Mouse (Mus musculus): Measurements from ENCODE around the gene Kifc3. TPM values are rescaled to one million over a fixed set of nuclear protein-coding genes. Genes with fewer than 3 reads are reported as not detected.
A peak's percentile ranks its signal among the peaks of the same experiment; 100 is the strongest.

Gene Kifc3
- polyA plus RNA-seq, 1 experiment from 2014 or later, result 29.8 TPM

DNA sequence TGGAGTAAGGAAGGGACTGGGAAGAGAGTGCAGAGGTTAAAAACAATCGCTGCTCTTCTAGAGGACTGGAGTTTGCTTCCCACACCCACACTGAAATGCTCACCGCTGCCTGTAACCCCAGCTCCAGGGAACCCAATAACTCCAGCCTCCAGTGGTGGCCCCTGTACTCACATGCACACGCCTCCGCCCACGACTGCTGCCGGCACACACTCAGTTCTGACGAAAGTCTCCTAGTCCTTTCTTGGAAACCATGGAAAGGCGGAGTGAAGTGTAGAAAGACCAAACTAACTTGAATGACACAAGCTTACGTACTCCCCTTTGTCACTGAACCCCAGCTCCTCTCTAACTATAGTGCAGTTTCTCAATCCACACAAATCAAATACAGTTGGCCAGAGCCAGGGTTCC lies 2.6 kb downstream of the Kifc3 start:
- ATAC-seq (replicated peaks), result no peak

DNA sequence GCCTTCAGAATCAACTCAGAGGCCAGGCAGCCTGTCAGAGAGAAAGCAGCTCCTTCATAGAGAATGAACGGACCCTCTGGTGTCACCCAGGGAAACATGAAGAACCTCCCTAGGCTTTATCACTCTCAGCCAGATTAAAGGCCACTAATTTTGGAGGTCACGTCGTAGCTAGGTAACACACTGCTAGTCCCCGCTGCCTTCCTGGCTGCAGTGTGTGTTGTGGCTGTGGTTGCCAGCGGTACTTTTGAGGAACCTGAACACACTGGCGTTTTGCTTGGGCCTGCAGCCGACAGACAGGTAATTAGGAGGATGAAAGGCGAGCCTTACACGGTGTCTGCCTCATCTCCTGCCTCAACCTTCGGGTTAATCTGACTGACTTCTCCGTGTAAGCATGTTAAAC lies 6.9 kb downstream of the Kifc3 start:
- no peak overlapping the region for H3K4me2 ChIP-seq
- H3K9ac ChIP-seq, result no peak overlapping the region
- 75% methylated on average over 11 of the region's 11 CpGs for WGBS
- ATAC-seq (replicated peaks), result no peak
- no peaks in the 10 kb centered on the region for H3K27me3 ChIP-seq (replicated peaks)
- H3K4me3 ChIP-seq, result no peak overlapping the region
- no peaks in the 10 kb centered on the region for H3K9me3 ChIP-seq
- no peak overlapping the region for H3K27ac ChIP-seq
- H3K36me3 ChIP-seq (replicated peaks), result no peaks in the 10 kb centered on the region
- no peaks in the 10 kb centered on the region for H3K4me1 ChIP-seq

More for the DNA sequence above, 2.6 kb downstream of the Kifc3 start:
- no peaks in the 10 kb centered on the region for H3K27me3 ChIP-seq (replicated peaks)
- no peak overlapping the region for H3K9ac ChIP-seq
- H3K4me1 ChIP-seq, result 0 out of 2 replicates have a peak, but pooled peaks cover 7% of the 10 kb centered on the region
- WGBS, result 80% methylated on average over 9 of the region's 9 CpGs
- no peak overlapping the region for H3K4me2 ChIP-seq
- H3K9me3 ChIP-seq, result no peaks in the 10 kb centered on the region
- H3K4me3 ChIP-seq, result no peak overlapping the region
- H3K27ac ChIP-seq, result no peak overlapping the region
- no peaks in the 10 kb centered on the region for H3K36me3 ChIP-seq (replicated peaks)

DNA sequence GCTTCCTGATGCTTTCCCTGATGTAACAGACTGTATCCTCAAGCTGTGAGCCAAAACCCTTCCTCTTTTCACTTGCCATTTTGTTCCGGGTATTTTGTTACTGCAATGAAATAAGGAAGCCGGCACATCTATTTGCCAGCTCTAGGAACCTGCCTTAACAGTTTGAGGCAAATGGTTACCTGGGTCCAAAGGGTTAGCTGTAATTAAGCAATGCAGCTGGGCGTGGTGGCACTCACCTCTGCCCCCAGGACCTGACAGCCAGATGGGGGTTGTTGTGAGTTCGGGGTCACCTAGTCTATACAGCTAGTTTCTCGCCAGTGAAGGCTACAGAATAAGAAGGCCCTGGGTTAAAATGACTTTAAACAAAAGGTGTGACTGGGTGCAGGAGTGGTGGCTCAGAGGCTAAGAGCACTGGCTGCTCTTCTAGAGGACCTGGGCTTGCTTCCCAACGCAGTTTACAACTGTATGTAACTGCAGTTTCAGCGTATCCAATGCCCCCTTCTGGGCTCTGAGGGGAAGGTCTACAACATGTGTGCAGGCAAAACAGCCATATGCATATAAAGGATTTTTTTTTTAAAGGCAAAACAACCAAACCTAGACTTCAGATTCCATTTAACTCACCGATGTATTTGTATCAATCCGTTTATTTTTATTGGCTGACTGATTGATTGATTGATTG lies 11.0 kb downstream of the Kifc3 start:
- H3K9me3 ChIP-seq, result no peaks in the 10 kb centered on the region
- H3K4me2 ChIP-seq, result no peak overlapping the region
- H3K4me3 ChIP-seq, result no peak overlapping the region
- no peaks in the 10 kb centered on the region for H3K36me3 ChIP-seq (replicated peaks)
- H3K4me1 ChIP-seq, result no peaks in the 10 kb centered on the region
- no peak for ATAC-seq (replicated peaks)
- H3K9ac ChIP-seq, result no peak overlapping the region
- H3K27ac ChIP-seq, result no peak overlapping the region
- no peaks in the 10 kb centered on the region for H3K27me3 ChIP-seq (replicated peaks)
- 90% methylated on average over 9 of the region's 9 CpGs for WGBS

DNA sequence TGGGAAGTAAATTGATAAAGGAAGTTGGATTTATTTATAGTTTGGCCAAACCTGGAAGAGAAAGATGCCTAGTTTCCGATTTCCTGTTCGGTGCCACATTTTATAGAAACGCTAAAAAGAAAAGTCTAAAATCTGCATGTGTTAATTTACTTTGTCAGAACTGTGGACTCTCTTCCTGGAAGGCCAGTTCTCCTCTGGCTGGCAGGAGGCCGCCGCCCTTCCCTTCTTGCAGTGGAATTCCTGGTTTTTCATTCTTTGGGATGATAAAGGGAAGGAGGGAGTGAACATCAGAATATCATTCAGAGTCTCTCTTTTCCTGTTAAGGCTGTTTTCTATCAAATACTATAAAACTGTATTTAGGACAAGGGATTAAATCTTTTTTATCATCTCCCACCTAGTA lies 15.0 kb downstream of the Kifc3 start:
- WGBS, result 78% methylated on average over 5 of the region's 5 CpGs
- H3K4me1 ChIP-seq, result no peaks in the 10 kb centered on the region

GRCm38 (mm10) chr8:95185891-95186513 lies 16.6 kb downstream of the Kifc3 start:
- Histone ChIP-seq H3K4me3 (no peak overlapping the region), H3K9ac (no peak overlapping the region), H3K9me3 (no peaks in the 10 kb centered on the region), H3K27me3 (replicated peaks) (no peaks in the 10 kb centered on the region), H3K36me3 (replicated peaks) (no peaks in the 10 kb centered on the region), H3K4me2 (no peak overlapping the region), H3K4me1 (no peaks in the 10 kb centered on the region), H3K27ac (no peak overlapping the region)
- 84% methylated on average over 7 of the region's 7 CpGs for WGBS
- ATAC-seq (replicated peaks), result no peak

More for the DNA sequence above, 15.0 kb downstream of the Kifc3 start:
- Histone ChIP-seq H3K4me3 (no peak overlapping the region), H3K36me3 (replicated peaks) (no peaks in the 10 kb centered on the region), H3K27ac (no peak overlapping the region), H3K27me3 (replicated peaks) (no peaks in the 10 kb centered on the region), H3K4me2 (no peak overlapping the region), H3K9me3 (no peaks in the 10 kb centered on the region), H3K9ac (no peak overlapping the region)
- no peak for ATAC-seq (replicated peaks)

GRCm38 (mm10) chr8:95185104-95185503 lies 17.5 kb downstream of the Kifc3 start:
- H3K27me3 ChIP-seq (replicated peaks), result no peaks in the 10 kb centered on the region
- H3K9ac ChIP-seq, result no peak overlapping the region
- WGBS, result 34% methylated on average over 10 of the region's 10 CpGs
- no peak for ATAC-seq (replicated peaks)
- H3K4me3 ChIP-seq, result no peak overlapping the region
- H3K4me1 ChIP-seq, result no peaks in the 10 kb centered on the region
- H3K4me2 ChIP-seq, result no peak overlapping the region
- no peaks in the 10 kb centered on the region for H3K36me3 ChIP-seq (replicated peaks)
- H3K27ac ChIP-seq, result no peak overlapping the region
- H3K9me3 ChIP-seq, result no peaks in the 10 kb centered on the region

- H3K9ac ChIP-seq, result no peak overlapping the region
- H3K4me1 ChIP-seq, result no peaks in the 10 kb centered on the region
- no peaks in the 10 kb centered on the region for H3K9me3 ChIP-seq
- no peaks in the 10 kb centered on the region for H3K36me3 ChIP-seq (replicated peaks)
- ATAC-seq (replicated peaks), result no peak
- no peak overlapping the region for H3K4me2 ChIP-seq
- no peak overlapping the region for H3K4me3 ChIP-seq
- 66% methylated on average over 12 of the region's 12 CpGs for WGBS
- no peak overlapping the region for H3K27ac ChIP-seq
- no peaks in the 10 kb centered on the region for H3K27me3 ChIP-seq (replicated peaks)
Observed at GRCm38 (mm10) chr8:95184171-95184570, 18.4 kb downstream of the Kifc3 start.

DNA sequence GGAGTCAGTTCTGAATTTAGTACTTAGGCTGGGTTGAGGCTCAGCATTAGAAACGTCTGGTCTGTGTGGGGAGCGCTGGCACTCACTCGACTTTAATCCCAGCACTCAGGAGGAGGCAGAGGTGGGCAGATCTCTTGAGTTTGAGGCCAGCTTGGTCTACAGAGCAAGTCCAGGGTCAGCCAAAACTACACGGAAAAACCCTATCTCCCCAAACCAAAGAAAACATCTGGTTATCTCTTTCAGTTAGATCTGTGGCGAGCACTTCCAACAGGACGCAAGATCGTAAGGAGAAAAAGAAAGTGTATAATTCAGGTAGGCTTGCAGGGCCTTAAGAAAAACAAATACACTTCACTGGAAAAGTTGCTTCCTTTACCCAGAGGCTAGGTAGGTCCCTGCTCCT lies 20.8 kb downstream of the Kifc3 start:
- H3K9me3 ChIP-seq, result no peaks in the 10 kb centered on the region
- no peak overlapping the region for H3K4me3 ChIP-seq
- H3K4me1 ChIP-seq, result no peaks in the 10 kb centered on the region
- no peak overlapping the region for H3K4me2 ChIP-seq
- H3K27me3 ChIP-seq (replicated peaks), result no peaks in the 10 kb centered on the region
- H3K27ac ChIP-seq, result no peak overlapping the region
- no peaks in the 10 kb centered on the region for H3K36me3 ChIP-seq (replicated peaks)
- 72% methylated on average over 7 of the region's 7 CpGs for WGBS
- H3K9ac ChIP-seq, result no peak overlapping the region
- no peak for ATAC-seq (replicated peaks)

DNA sequence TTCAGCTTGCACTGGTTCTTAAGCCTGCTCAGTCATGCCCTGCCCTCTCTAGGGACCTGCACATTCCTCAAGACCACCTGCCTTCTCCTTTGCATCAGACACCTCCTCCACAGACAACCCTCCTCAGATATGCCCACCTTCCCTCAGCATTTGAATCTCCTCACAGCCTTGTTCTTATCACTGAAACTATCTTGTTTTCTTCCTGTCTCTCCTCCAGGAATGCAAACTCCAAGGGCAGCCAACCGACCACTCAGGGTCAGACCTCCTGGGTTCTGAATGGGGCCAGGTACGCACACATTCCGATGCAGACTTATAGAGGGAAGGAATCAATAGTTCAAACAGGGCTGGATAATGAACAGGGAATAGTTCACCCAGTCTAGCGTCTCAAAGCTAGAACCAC lies 24.4 kb downstream of the Kifc3 start:
- Histone ChIP-seq H3K27me3 (replicated peaks) (no peaks in the 10 kb centered on the region), H3K9ac (no peak overlapping the region), H3K4me1 (peaks cover 20% of the 10 kb centered on the region), H3K27ac (no peak overlapping the region), H3K4me3 (no peak overlapping the region), H3K4me2 (no peak overlapping the region), H3K36me3 (replicated peaks) (no peaks in the 10 kb centered on the region), H3K9me3 (no peaks in the 10 kb centered on the region)
- 75% methylated on average over 4 of the region's 4 CpGs for WGBS
- ATAC-seq (replicated peaks), result no peak

DNA sequence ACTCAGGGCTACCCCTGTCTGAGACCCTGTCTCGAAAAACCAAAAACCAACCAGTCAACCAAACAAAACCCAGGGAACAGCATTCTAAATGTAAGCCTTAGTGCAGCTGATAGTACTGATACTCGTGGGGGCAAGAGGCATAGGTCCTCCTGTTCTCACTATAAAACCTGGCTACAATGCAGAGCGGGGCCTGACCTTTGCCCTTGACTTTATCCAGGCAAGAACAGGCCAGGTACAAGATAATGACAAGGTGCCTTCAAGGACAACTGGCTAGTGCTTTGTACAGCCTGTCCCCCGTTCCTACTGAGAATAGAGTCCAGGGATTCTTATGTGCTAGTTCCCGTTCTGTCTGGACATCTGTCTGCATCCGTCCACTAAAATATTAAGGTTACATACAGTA lies 25.6 kb downstream of the Kifc3 start:
- Histone ChIP-seq H3K9ac (no peak overlapping the region), H3K4me3 (no peak overlapping the region), H3K27ac (peak overlapping the region; percentile 89; the same call in 1 of the 2 replicates), H3K27me3 (replicated peaks) (no peaks in the 10 kb centered on the region), H3K9me3 (no peaks in the 10 kb centered on the region), H3K36me3 (replicated peaks) (no peaks in the 10 kb centered on the region), H3K4me2 (no peak overlapping the region), H3K4me1 (peaks cover 20% of the 10 kb centered on the region)
- no peak for ATAC-seq (replicated peaks)
- WGBS, result 86% methylated on average over 6 of the region's 6 CpGs

DNA sequence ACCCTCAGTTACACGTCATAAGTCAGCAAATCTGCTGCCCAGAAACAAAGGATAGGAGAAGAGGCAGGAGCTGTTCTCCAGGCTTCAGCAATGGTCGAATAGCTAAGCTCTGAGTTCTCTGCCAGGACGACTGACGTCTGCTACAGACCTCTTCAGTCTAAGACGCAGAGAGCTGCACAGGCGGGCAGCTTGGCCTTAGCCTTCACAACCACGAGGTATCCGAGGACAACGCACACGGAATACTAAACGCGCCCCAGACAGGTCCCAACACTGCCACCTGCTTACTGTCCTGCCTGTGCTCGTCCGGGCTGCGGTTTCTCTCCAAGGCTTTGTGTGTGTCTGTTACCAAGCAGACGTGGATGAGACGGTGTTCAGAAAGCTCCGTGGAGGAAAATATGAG lies 26.8 kb downstream of the Kifc3 start:
- H3K4me1 ChIP-seq, result peaks cover 20% of the 10 kb centered on the region
- peak overlapping the region; percentile 89 for H3K27ac ChIP-seq
- H3K9ac ChIP-seq, result 0 out of 2 replicates have a peak overlapping the region, but pooled peaks have one; percentile 17
- no peak overlapping the region for H3K4me3 ChIP-seq
- H3K27me3 ChIP-seq (replicated peaks), result no peaks in the 10 kb centered on the region
- ATAC-seq (replicated peaks), result peak; percentile 95
- H3K9me3 ChIP-seq, result no peaks in the 10 kb centered on the region
- 10% methylated on average over 18 of the region's 18 CpGs for WGBS
- peak overlapping the region; percentile 14; the same call in 1 of the 2 replicates for H3K4me2 ChIP-seq
- H3K36me3 ChIP-seq (replicated peaks), result no peaks in the 10 kb centered on the region

DNA sequence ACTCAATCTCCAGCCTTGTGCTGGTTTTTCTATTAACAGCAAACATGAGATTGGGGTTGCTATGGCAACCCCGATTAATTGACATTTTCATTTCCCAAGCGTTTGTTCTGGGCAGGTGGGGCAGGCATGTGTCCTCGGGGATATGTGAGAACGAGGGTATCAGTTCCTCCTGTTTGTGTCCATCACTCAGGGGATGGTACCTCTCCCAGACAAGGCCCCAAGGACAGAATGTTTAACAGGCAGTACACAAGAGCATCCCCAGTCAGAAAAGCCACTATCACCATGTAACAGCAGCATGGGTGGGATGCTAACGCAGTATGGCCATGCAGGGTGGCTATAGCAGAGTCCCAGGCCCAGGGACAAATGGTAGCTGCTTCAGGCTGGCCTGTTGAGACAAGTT lies 27.3 kb downstream of the Kifc3 start:
- H3K36me3 ChIP-seq (replicated peaks), result no peaks in the 10 kb centered on the region
- H3K27me3 ChIP-seq (replicated peaks), result no peaks in the 10 kb centered on the region
- H3K4me1 ChIP-seq, result peaks cover 20% of the 10 kb centered on the region
- H3K4me2 ChIP-seq, result peak overlapping the region; percentile 14; the same call in 1 of the 2 replicates
- no peak overlapping the region for H3K9ac ChIP-seq
- 37% methylated on average over 5 of the region's 5 CpGs for whole genome bisulfite sequencing
- H3K27ac ChIP-seq, result peak overlapping the region; percentile 89
- no peaks in the 10 kb centered on the region for H3K9me3 ChIP-seq
- no peak overlapping the region for H3K4me3 ChIP-seq
- ATAC-seq (replicated peaks), result peak; percentile 72

- no peaks in the 10 kb centered on the region for H3K27me3 ChIP-seq (replicated peaks)
- peaks cover 20% of the 10 kb centered on the region for H3K4me1 ChIP-seq
- no peak overlapping the region for H3K4me3 ChIP-seq
- no peak for ATAC-seq (replicated peaks)
- H3K9me3 ChIP-seq, result no peaks in the 10 kb centered on the region
- no peak overlapping the region for H3K27ac ChIP-seq
- no peak overlapping the region for H3K4me2 ChIP-seq
- no peaks in the 10 kb centered on the region for H3K36me3 ChIP-seq (replicated peaks)
- no peak overlapping the region for H3K9ac ChIP-seq
- whole genome bisulfite sequencing, result 71% methylated on average over 5 of the region's 5 CpGs
Observed at GRCm38 (mm10) chr8:95172433-95172832, 30.2 kb downstream of the Kifc3 start.
